ENCODE assay signal across 8 mouse cellular contexts in genomic region chr15:102405489-102406195, GRCm38 (mm10). TPM values are rescaled to one million over a fixed set of nuclear protein-coding genes. Genes with fewer than 3 reads are reported as not detected.
DNase-seq lines count a peak whose midpoint lies in the region; ATAC-seq and TF ChIP-seq lines count a peak whose summit lies in the region.

Sp1 (plus strand) TSS chr15:102406143.

- H3K4me3 ChIP-seq in cortical plate, adult 2 months (ENCODE audit: insufficient read depth, low read length), result peak within 1 kb of the TSS; percentile 43
- peak within 1 kb of the TSS; percentile 96 for H3K4me3 ChIP-seq in megakaryocyte, embryonic 14.5 days (replicated peaks)

- peak; percentile 83 for ATAC-seq in activated CD4-positive, CD25-positive, alpha-beta regulatory T cell, adult 4 months

- DNase-seq in gastrocnemius, adult 8-10 months (ENCODE audit: low spot score in 2 of 2), result peak; percentile 99
- DNase-seq in hindlimb bud, embryonic 11.5 days (ENCODE audit: extremely low spot score, low read depth, low spot score), result peak; percentile 100
- DNase-seq in left cerebral cortex, adult 8-10 months (ENCODE audit: low spot score in 2 of 2), result peak; percentile 97 to 100
- peak; percentile 100 for DNase-seq in right cerebral cortex, postnatal 10 days (ENCODE audit: low spot score in 2 of 2)
- peak; percentile 84 for DNase-seq in urinary bladder, postnatal 25 days (ENCODE audit: low spot score)

- peak; percentile 99 for TF ChIP-seq POLR2A in cortical plate, adult 2 months (IDR thresholded peaks at IDR 0.05; ENCODE audit: extremely low read depth, insufficient read depth, low read length)

- TF ChIP-seq CTCF in cortical plate, adult 2 months (IDR thresholded peaks at IDR 0.05; ENCODE audit: extremely low read depth, insufficient read depth, low read length), result no peak

- peak within 1 kb of the TSS; percentile 97 for H3K27ac ChIP-seq in cortical plate, adult 2 months (ENCODE audit: insufficient read depth, low read length)

- H3K9me3 ChIP-seq in megakaryocyte, embryonic 14.5 days, result no peaks in the 10 kb centered on the region

- no peaks in the 10 kb centered on the region for H3K27me3 ChIP-seq in megakaryocyte, embryonic 14.5 days (replicated peaks)

- H3K36me3 ChIP-seq in megakaryocyte, embryonic 14.5 days (replicated peaks; ENCODE audit: low read length), result peaks cover 36% of the 10 kb centered on the region

- peaks cover 6% of the 10 kb centered on the region for H3K4me1 ChIP-seq in cortical plate, adult 2 months (ENCODE audit: control insufficient read depth, insufficient read depth, low read length)
- H3K4me1 ChIP-seq in megakaryocyte, embryonic 14.5 days, result peaks cover 64% of the 10 kb centered on the region

RNA-seq across cellular contexts. Expression of gene Sp1, which starts in this region (rescaled TPM):
- 10 to 100 TPM; 20.6 to 21.6 TPM for polyA plus RNA-seq in activated CD4-positive, CD25-positive, alpha-beta regulatory T cell, adult 4 months (2017; shearing (Covaris generic))
- 10.3 and 10.5 TPM in 2 replicates for polyA plus RNA-seq in cortical plate, adult 2 months (2012; rRNA removed)
- total RNA-seq in gastrocnemius, adult 8-10 months (2022), result 10 to 100 TPM; 17.9 to 22.2 (median 20.5) TPM
- 10 to 100 TPM; 30.3 to 44.7 (median 38.7) TPM for total RNA-seq in left cerebral cortex, adult 8-10 months (2022)
- 3.9 and 15.5 TPM in 2 replicates for polyA plus RNA-seq in megakaryocyte, embryonic 14.5 days (2012; ENCODE audit: insufficient read depth, low replicate concordance)

Comparison
In these comparisons a context has a peak if more than half of its experiments do, and no peak if none do; other contexts are left out.
1. Peak in every context shown above with its lines: DNase-seq, ATAC-seq, H3K4me3 ChIP-seq and H3K27ac ChIP-seq.